Mouse (Mus musculus) lung, postnatal 0 days (tissue): ENCODE results near the gene Sez6l. TPM values are rescaled to one million over a fixed set of nuclear protein-coding genes. Genes with fewer than 3 reads are reported as not detected.

Experiments
- ATAC-seq: fragments of 200-750 bp; cut with Nextera tagmentation; 2 replicates; pipeline ENCODE4 v1.8.0; 2017; ENCODE audit warnings: moderate library complexity
- DNase-seq: peaks from one replicate; pipeline ENCODE4 v3.0.0-alpha.2; 2016; ENCODE audit warnings: low spot score
- H3K27ac ChIP-seq: fragments of 300-500 bp; sonication (generic); 2 replicates; pipeline ENCODE4 v1.5.1; 2014; ENCODE audit warnings: antibody characterized with exemption, mild to moderate bottlenecking, low read length, mixed read lengths
- H3K27me3 ChIP-seq: fragments of 300-500 bp; sonication (generic); replicated peaks from 2 replicates; pipeline ENCODE4 v1.6.1; 2014; ENCODE audit warnings: low read length, mixed read lengths; ENCODE audit not compliant: insufficient read depth
- H3K36me3 ChIP-seq: fragments of 300-500 bp; sonication (generic); 2 replicates; pipeline ENCODE4 v1.6.1; 2014; ENCODE audit warnings: low read length, mixed read lengths; ENCODE audit not compliant: insufficient read depth
- H3K4me1 ChIP-seq: fragments of 300-500 bp; sonication (generic); 2 replicates; pipeline ENCODE4 v1.6.1; 2014; ENCODE audit warnings: antibody characterized with exemption, low read depth, low read length, mixed read lengths; ENCODE audit not compliant: insufficient read depth
- H3K4me2 ChIP-seq: fragments of 300-500 bp; sonication (generic); replicated peaks from 2 replicates; pipeline ENCODE4 v1.6.1; 2014; ENCODE audit warnings: low read depth, mild to moderate bottlenecking, low read length, moderate library complexity, mixed read lengths
- H3K4me3 ChIP-seq: fragments of 300-500 bp; sonication (generic); 2 replicates; pipeline ENCODE4 v1.5.1; 2014; ENCODE audit warnings: low read depth, low read length
- H3K9ac ChIP-seq: fragments of 300-500 bp; sonication (generic); replicated peaks from 2 replicates; pipeline ENCODE4 v1.6.1; 2014; ENCODE audit warnings: low read depth, mild to moderate bottlenecking
- H3K9me3 ChIP-seq: fragments of 300-500 bp; sonication (generic); 2 replicates; pipeline ENCODE4 v1.6.1; 2016; ENCODE audit warnings: low read length, mixed read lengths
- CTCF ChIP-seq: IDR thresholded peaks from 2 replicates; pipeline ENCODE4 v1.5.1; 2016; ENCODE audit warnings: antibody characterized with exemption, mild to moderate bottlenecking
- EP300 ChIP-seq: IDR thresholded peaks from 2 replicates; pipeline ENCODE4 v1.6.1; 2016; ENCODE audit warnings: antibody characterized with exemption, mild to moderate bottlenecking, control low read depth
- WGBS: fragments of 180-500 bp; shearing (Covaris S2); extraction: QIAGEN DNeasy Blood & Tissue Kit; methylation state at CpG from one replicate; pipeline ENCODE4 v1.1.7; 2014; 5-methylcytosine and 5-hydroxymethylcytosine counted together
- polyA plus RNA-seq: library from polyadenylated mRNA; unstranded; fragments of >200 nt; fragmentation: Nextera tagmentation; extraction: Ambion mirVana; gene quantifications from 2 replicates; pipeline ENCODE4 v1.2.1, GENCODE M21; 2015

Gene Sez6l
- polyA plus RNA-seq, 1 experiment from 2014 or later = 0.11 TPM

DNA sequence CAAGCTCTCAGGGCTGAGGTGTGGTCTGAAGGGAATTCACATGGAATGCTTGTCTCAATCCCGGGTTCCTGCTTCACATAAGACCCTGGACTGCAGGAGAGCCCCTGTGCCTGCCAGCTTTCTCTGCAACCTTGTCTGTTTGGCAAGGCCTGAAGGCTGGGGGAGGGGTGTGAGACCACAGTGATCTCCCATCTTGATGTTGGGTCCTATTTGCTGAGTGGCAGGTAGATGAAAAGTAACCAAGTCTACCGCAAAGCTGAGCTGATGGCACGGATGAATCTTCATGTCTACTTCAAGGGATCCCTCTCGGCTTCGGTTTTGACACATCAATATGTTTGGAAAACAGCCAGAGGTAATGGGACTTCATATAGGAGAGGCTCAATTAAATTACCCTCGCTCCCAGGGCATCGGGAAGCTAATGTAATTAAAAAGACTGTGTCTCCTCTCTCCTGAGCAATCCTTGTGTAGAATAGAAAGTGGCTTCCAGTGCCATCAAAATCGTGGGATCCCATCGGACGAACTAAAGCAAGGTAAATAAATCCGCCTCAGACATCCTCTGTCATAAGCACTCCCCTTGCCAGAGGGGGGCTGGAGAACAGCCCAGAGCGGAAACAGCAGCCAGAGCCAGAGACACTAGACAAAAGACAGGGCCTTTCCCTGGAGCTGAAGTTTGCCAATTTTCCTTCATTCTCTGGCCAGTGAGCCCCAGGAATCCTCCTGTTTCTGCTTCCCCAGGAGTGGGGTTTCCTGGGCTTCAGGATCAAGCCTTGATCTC, 28.0 kb downstream of the Sez6l start:
- H3K9me3 ChIP-seq = no peaks in the 10 kb centered on the region
- H3K27me3 ChIP-seq = no peaks in the 10 kb centered on the region
- TF ChIP-seq EP300 (0 out of 2 replicates have a peak, but pooled peaks have one; percentile 11), CTCF (no peak)
- ATAC-seq = peak; percentile 57; the same call in 1 of the 2 replicates
- no peak overlapping the region for H3K4me2 ChIP-seq
- no peak overlapping the region for H3K9ac ChIP-seq
- H3K4me1 ChIP-seq = no peaks in the 10 kb centered on the region
- no peaks in the 10 kb centered on the region for H3K36me3 ChIP-seq
- no peak overlapping the region for H3K4me3 ChIP-seq
- peak; percentile 51 for DNase-seq
- H3K27ac ChIP-seq = no peak overlapping the region
- WGBS = 31% methylated on average over 12 of the region's 12 CpGs

GRCm38 (mm10) chr5:112546771-112547170, 30.2 kb downstream of the Sez6l start:
- WGBS = 40% methylated on average over 6 of the region's 6 CpGs
- Histone ChIP-seq H3K9me3 (no peaks in the 10 kb centered on the region), H3K4me1 (no peaks in the 10 kb centered on the region), H3K4me2 (no peak overlapping the region), H3K9ac (no peak overlapping the region), H3K27me3 (no peaks in the 10 kb centered on the region), H3K36me3 (no peaks in the 10 kb centered on the region), H3K4me3 (no peak overlapping the region), H3K27ac (no peak overlapping the region)
- DNase-seq (peak; percentile 13), ATAC-seq (peak; percentile 26; the same call in 1 of the 2 replicates)
- TF ChIP-seq CTCF = no peak
- TF ChIP-seq EP300 = no peak

DNA sequence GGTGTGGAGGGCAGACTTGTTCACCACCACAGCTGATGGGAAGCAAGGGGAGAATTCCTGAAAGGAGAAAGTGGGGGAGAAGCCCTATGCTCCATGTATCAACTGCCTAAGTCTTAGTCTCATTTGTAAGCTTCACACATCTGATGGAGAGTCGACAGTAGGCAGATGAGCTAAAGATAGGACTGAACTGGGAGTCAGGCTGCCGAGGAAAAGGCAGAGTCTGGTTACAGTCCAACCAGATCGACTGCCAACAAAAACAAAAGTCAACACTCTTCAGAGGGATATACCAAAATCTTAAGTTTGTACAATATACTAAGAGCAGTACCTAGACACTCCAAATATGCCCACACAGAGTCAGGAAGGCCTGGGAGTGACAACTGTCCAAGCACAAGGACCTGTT, 38.7 kb downstream of the Sez6l start:
- Histone ChIP-seq H3K36me3 (no peaks in the 10 kb centered on the region), H3K4me3 (no peak overlapping the region), H3K9me3 (no peaks in the 10 kb centered on the region), H3K27ac (no peak overlapping the region), H3K4me1 (no peaks in the 10 kb centered on the region), H3K4me2 (no peak overlapping the region), H3K9ac (no peak overlapping the region), H3K27me3 (no peaks in the 10 kb centered on the region)
- no peak for DNase-seq
- 34% methylated on average over 3 of the region's 3 CpGs for WGBS
- ATAC-seq = no peak
- TF ChIP-seq EP300 (no peak), CTCF (no peak)

DNA sequence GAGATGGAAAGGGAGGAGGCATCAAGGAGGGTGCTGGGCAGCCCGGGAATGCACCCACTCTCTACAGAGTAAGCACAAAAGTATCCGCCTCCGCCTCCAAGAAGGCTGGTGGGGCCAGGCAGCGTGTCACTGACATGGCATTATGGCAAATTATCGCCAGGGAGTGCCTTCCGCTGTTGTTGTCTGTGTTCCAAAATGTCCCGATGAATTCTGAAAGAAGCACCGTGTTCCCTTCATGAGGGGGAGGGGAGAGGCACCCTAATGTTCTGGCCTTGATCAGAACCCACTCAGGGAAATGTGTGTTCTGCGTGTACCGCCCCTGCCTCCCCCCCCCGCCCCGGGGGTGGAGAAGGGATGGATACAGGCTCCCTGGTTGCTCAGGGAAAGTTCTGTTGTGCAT, 41.1 kb downstream of the Sez6l start:
- 55% methylated on average over 12 of the region's 12 CpGs for WGBS

GRCm38 (mm10) chr5:112534146-112534545, 42.8 kb downstream of the Sez6l start:
- Histone ChIP-seq H3K9ac (no peak overlapping the region), H3K9me3 (no peaks in the 10 kb centered on the region), H3K4me3 (no peak overlapping the region), H3K36me3 (no peaks in the 10 kb centered on the region), H3K4me2 (no peak overlapping the region), H3K4me1 (no peaks in the 10 kb centered on the region), H3K27me3 (no peaks in the 10 kb centered on the region), H3K27ac (no peak overlapping the region)
- no peak for DNase-seq
- TF ChIP-seq EP300 = no peak
- no peak for TF ChIP-seq CTCF
- ATAC-seq = no peak
- 53% methylated on average over 11 of the region's 11 CpGs for WGBS

More for the DNA sequence above, 41.1 kb downstream of the Sez6l start:
- Histone ChIP-seq H3K27me3 (no peaks in the 10 kb centered on the region), H3K4me3 (no peak overlapping the region), H3K4me2 (no peak overlapping the region), H3K9me3 (no peaks in the 10 kb centered on the region), H3K27ac (no peak overlapping the region), H3K36me3 (no peaks in the 10 kb centered on the region), H3K4me1 (no peaks in the 10 kb centered on the region), H3K9ac (no peak overlapping the region)
- no peak for ATAC-seq
- no peak for DNase-seq
- TF ChIP-seq CTCF (no peak), EP300 (no peak)

DNA sequence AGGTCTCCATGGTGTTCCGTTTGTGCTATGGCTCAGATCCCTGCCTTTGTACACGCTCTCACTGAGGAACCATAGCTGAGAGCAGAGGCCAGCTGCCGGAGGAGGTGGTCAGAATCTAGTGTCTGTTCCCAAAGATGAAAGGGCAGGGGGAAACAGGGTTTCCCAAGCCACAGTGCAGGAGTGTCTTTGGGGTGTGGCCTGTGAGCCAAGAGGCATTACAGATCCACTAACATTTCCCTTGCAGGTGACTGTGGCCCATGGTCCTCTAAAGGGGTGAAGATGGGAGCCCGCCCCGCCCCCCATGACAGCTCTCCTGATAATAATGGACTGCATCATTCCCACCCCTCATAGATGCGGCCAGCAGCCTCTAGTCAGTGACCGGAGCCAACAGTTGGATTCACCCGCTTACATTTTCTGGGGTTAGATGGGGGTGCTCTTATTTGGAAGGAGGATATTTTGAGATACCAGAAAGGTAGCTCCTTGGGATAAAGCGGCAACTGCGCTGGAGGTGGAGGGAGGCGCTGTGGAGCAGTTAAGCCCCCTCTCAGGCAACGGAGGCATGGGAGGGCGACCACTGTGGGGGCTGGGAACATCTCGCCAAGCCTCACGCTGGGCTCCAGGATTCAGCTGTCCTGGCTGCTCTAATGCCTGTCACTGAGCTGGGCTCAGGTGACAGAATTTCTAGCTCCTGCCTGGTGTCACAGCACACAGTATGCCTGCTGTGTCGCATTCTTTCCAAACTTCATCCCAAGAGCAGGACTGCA, 43.5 kb downstream of the Sez6l start:
- H3K27me3 ChIP-seq = no peaks in the 10 kb centered on the region
- H3K4me3 ChIP-seq = no peak overlapping the region
- DNase-seq = no peak
- 52% methylated on average over 16 of the region's 16 CpGs for WGBS
- no peaks in the 10 kb centered on the region for H3K36me3 ChIP-seq
- H3K27ac ChIP-seq = no peak overlapping the region
- H3K9me3 ChIP-seq = no peaks in the 10 kb centered on the region
- no peaks in the 10 kb centered on the region for H3K4me1 ChIP-seq
- H3K9ac ChIP-seq = no peak overlapping the region
- no peak overlapping the region for H3K4me2 ChIP-seq
- no peak for ATAC-seq
- no peak for TF ChIP-seq EP300
- no peak for TF ChIP-seq CTCF
